8 mouse cellular contexts compared by ENCODE assay signal in genomic region chr10:120707771-120708750, GRCm38 (mm10).
DNase-seq lines count a peak whose midpoint lies in the region; ATAC-seq and TF ChIP-seq lines count a peak whose summit lies in the region.

No protein-coding gene starts in this region.

- H3K4me2 ChIP-seq in forebrain, embryonic 16.5 days (ENCODE audit: low read length): peak overlapping the region; percentile 6; the same call in 1 of the 2 replicates
- peak overlapping the region; percentile 24 for H3K4me2 ChIP-seq in neural tube, embryonic 13.5 days

- no peak overlapping the region for H3K4me3 ChIP-seq in forebrain, embryonic 16.5 days (replicated peaks; ENCODE audit: low read length)
- H3K4me3 ChIP-seq in neural tube, embryonic 13.5 days: no peak overlapping the region
- no peak overlapping the region for H3K4me3 ChIP-seq in left cerebral cortex, adult 2 months

- H3K27ac ChIP-seq in forebrain, embryonic 16.5 days (ENCODE audit: low read length): no peak overlapping the region
- H3K27ac ChIP-seq in neural tube, embryonic 13.5 days (replicated peaks): no peak overlapping the region
- no peak overlapping the region for H3K27ac ChIP-seq in left cerebral cortex, adult 2 months

- peaks cover 7% of the 10 kb centered on the region; the same call in 1 of the 2 replicates for H3K4me1 ChIP-seq in forebrain, embryonic 16.5 days (replicated peaks; ENCODE audit: control insufficient read depth, insufficient read depth, low read length)
- H3K4me1 ChIP-seq in neural tube, embryonic 13.5 days (replicated peaks): peaks cover 25% of the 10 kb centered on the region

- TF ChIP-seq CTCF in left cerebral cortex, adult 2 months (IDR thresholded peaks at IDR 0.05): no peak

- WGBS in forebrain, embryonic 16.5 days: 32% methylated on average over 20 of the region's 20 CpGs
- 28% methylated on average over 20 of the region's 20 CpGs for WGBS in neural tube, embryonic 13.5 days

- peak; percentile 8 for DNase-seq in ovary, postnatal 36 days (ENCODE audit: low spot score)
- no peak for DNase-seq in ovary, postnatal 10 days (ENCODE audit: low spot score)
- peak; percentile 42 for DNase-seq in liver
- DNase-seq in cerebellum, postnatal 10 days: no peak
- no peak for DNase-seq in left cerebral cortex, adult 2 months (ENCODE audit: extremely low spot score in 1 of 2, low spot score in 2 of 2)
- DNase-seq in cerebellum, postnatal 4 days (ENCODE audit: low spot score in 2 of 2): no peak

- H3K9ac ChIP-seq in forebrain, embryonic 16.5 days (replicated peaks; ENCODE audit: low read depth, low read length): no peak overlapping the region; the same call in 1 of the 2 replicates
- no peak overlapping the region; the same call in 1 of the 2 replicates for H3K9ac ChIP-seq in neural tube, embryonic 13.5 days

- no peak for ATAC-seq in forebrain, embryonic 16.5 days
- no peak for ATAC-seq in neural tube, embryonic 13.5 days (ENCODE audit: low read depth)

- no peaks in the 10 kb centered on the region for H3K9me3 ChIP-seq in forebrain, embryonic 16.5 days (ENCODE audit: control insufficient read depth, low read length)
- H3K9me3 ChIP-seq in neural tube, embryonic 13.5 days: no peaks in the 10 kb centered on the region

- intact Hi-C loops in left cerebral cortex, adult 2 months (cut with DNase I): no loop called here

- no peaks in the 10 kb centered on the region for H3K27me3 ChIP-seq in forebrain, embryonic 16.5 days (replicated peaks; ENCODE audit: control insufficient read depth, insufficient read depth, low read length)
- H3K27me3 ChIP-seq in neural tube, embryonic 13.5 days: no peaks in the 10 kb centered on the region

- no peaks in the 10 kb centered on the region for H3K36me3 ChIP-seq in forebrain, embryonic 16.5 days (ENCODE audit: control insufficient read depth, insufficient read depth)
- no peaks in the 10 kb centered on the region for H3K36me3 ChIP-seq in neural tube, embryonic 13.5 days

Comparison
In these comparisons a context has a peak if more than half of its experiments do, and no peak if none do; other contexts are left out.
1. DNase-seq: peak in ovary, postnatal 36 days (single experiment) and liver (single experiment); none in ovary, postnatal 10 days (single experiment), cerebellum, postnatal 10 days (0 of 2), left cerebral cortex, adult 2 months (0 of 2) and cerebellum, postnatal 4 days (0 of 2).